Mouse (Mus musculus): ENCODE data around the gene Dusp3. TPM values are rescaled to one million over a fixed set of nuclear protein-coding genes. Genes with fewer than 3 reads are reported as not detected.

The Dusp3 gene
- polyA plus RNA-seq, 1 experiment from 2014 or later = 26.2 TPM

DNA sequence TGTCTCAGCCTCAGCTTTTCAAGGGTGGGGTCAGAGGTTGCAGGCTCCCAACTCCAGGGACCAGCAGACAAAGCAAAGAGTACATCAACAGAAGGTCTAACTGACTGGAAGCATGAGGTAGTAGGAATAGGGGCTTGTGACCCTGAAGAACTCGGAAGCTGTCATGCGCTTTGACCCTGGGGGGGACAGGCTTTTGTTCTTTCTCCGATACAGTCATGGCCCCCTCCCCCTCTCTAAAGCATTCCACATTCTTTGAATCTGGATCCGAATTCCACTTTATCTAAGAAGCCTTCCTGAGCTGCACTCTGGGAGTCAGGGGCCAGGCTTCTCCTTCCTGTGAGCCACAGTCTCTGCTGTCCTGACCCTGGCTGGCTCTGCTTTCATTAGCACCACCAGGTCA lies 54.8 kb downstream of the Dusp3 start:
- no peak overlapping the region for H3K27ac ChIP-seq (replicated peaks)
- H3K4me2 ChIP-seq (replicated peaks) = no peak overlapping the region
- no peaks in the 10 kb centered on the region for H3K9me3 ChIP-seq (replicated peaks)
- WGBS = 41% methylated on average over 4 of the region's 4 CpGs
- H3K9ac ChIP-seq = no peak overlapping the region
- ATAC-seq (ENCODE audit: insufficient number of reproducible peaks, low FRiP score, low TSS enrichment, low read depth) = no peak
- H3K4me3 ChIP-seq (replicated peaks) = no peak overlapping the region
- 0 out of 2 replicates have a peak, but pooled peaks cover 2% of the 10 kb centered on the region for H3K27me3 ChIP-seq
- no peaks in the 10 kb centered on the region for H3K36me3 ChIP-seq
- H3K4me1 ChIP-seq = peaks cover 7% of the 10 kb centered on the region

GRCm38 (mm10) chr11:101928030-101928762 lies 58.6 kb downstream of the Dusp3 start:
- ATAC-seq (ENCODE audit: insufficient number of reproducible peaks, low FRiP score, low TSS enrichment, low read depth) = no peak
- no peaks in the 10 kb centered on the region for H3K27me3 ChIP-seq
- 32% methylated on average over 25 of the region's 25 CpGs for WGBS

DNA sequence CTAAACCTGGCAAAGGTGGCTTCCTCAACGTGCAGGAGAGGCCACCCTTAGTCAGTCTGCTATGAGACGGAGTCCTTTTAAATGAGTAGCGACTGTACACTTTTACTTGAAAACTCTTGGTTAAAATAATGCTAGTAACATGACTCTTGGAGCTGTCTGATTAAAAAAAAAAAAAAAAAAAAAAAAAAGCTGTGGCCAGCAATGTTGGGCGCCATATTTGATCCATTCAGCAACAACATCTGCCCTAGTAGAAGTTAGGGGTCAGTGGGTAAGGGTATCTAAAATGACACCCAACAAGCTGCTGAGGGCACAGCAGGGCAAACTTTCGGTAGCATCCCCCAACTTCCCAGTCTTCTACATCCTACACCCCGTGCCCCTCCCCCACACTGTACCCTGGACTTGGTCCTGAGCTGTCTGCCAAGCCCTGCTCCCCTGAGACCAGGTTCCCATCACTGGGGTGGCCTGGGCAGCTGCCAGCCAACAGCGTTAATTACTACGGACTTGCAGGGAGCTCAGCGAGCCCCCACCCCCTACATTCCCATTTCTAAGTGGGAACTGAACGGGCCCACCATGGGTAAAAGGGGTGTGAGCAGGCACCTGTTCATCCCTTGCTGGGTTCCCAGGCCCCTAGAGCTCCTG lies 59.7 kb downstream of the Dusp3 start:
- Histone ChIP-seq H3K27me3 (no peaks in the 10 kb centered on the region), H3K4me2 (replicated peaks) (no peak overlapping the region), H3K4me1 (no peaks in the 10 kb centered on the region), H3K27ac (replicated peaks) (no peak overlapping the region), H3K9me3 (replicated peaks) (no peaks in the 10 kb centered on the region), H3K9ac (no peak overlapping the region), H3K4me3 (replicated peaks) (no peak overlapping the region), H3K36me3 (no peaks in the 10 kb centered on the region)
- 79% methylated on average over 10 of the region's 10 CpGs for WGBS
- 0 out of 2 replicates have a peak, but pooled peaks have one; percentile 11 for ATAC-seq (ENCODE audit: insufficient number of reproducible peaks, low FRiP score, low TSS enrichment, low read depth)

More at GRCm38 (mm10) chr11:101928030-101928762, 58.6 kb downstream of the Dusp3 start:
- Histone ChIP-seq H3K9ac (no peak overlapping the region), H3K27ac (replicated peaks) (no peak overlapping the region), H3K4me2 (replicated peaks) (no peak overlapping the region), H3K36me3 (no peaks in the 10 kb centered on the region), H3K9me3 (replicated peaks) (no peaks in the 10 kb centered on the region), H3K4me1 (no peaks in the 10 kb centered on the region), H3K4me3 (replicated peaks) (no peak overlapping the region)

GRCm38 (mm10) chr11:101925636-101926035 lies 61.2 kb downstream of the Dusp3 start:
- H3K36me3 ChIP-seq = no peaks in the 10 kb centered on the region
- 59% methylated on average over 6 of the region's 6 CpGs for WGBS
- H3K4me3 ChIP-seq (replicated peaks) = no peak overlapping the region
- peaks cover 11% of the 10 kb centered on the region for H3K4me1 ChIP-seq
- H3K9me3 ChIP-seq (replicated peaks) = no peaks in the 10 kb centered on the region
- no peaks in the 10 kb centered on the region for H3K27me3 ChIP-seq
- H3K27ac ChIP-seq (replicated peaks) = no peak overlapping the region
- H3K9ac ChIP-seq = no peak overlapping the region
- H3K4me2 ChIP-seq (replicated peaks) = no peak overlapping the region
- ATAC-seq (ENCODE audit: insufficient number of reproducible peaks, low FRiP score, low TSS enrichment, low read depth) = no peak

- no peak overlapping the region for H3K4me2 ChIP-seq (replicated peaks)
- peaks cover 13% of the 10 kb centered on the region for H3K4me1 ChIP-seq
- H3K27ac ChIP-seq (replicated peaks) = no peak overlapping the region
- no peak for ATAC-seq (ENCODE audit: insufficient number of reproducible peaks, low FRiP score, low TSS enrichment, low read depth)
- WGBS = 68% methylated on average over 17 of the region's 19 CpGs
- no peaks in the 10 kb centered on the region for H3K36me3 ChIP-seq
- no peaks in the 10 kb centered on the region for H3K9me3 ChIP-seq (replicated peaks)
- H3K27me3 ChIP-seq = peaks cover under 1% of the 10 kb centered on the region; the same call in 1 of the 2 replicates
- H3K4me3 ChIP-seq (replicated peaks) = no peak overlapping the region
- H3K9ac ChIP-seq = no peak overlapping the region
Observed at GRCm38 (mm10) chr11:101924441-101924976, 62.3 kb downstream of the Dusp3 start.

- H3K36me3 ChIP-seq = no peaks in the 10 kb centered on the region
- H3K27me3 ChIP-seq = peaks cover 5% of the 10 kb centered on the region; the same call in 1 of the 2 replicates
- no peak overlapping the region for H3K4me3 ChIP-seq (replicated peaks)
- no peak for ATAC-seq (ENCODE audit: insufficient number of reproducible peaks, low FRiP score, low TSS enrichment, low read depth)
- 82% methylated on average over 6 of the region's 6 CpGs for WGBS
- H3K9me3 ChIP-seq (replicated peaks) = no peaks in the 10 kb centered on the region
- H3K4me2 ChIP-seq (replicated peaks) = no peak overlapping the region
- peaks cover 13% of the 10 kb centered on the region for H3K4me1 ChIP-seq
- no peak overlapping the region for H3K27ac ChIP-seq (replicated peaks)
- H3K9ac ChIP-seq = no peak overlapping the region
Observed at GRCm38 (mm10) chr11:101923988-101924387, 62.8 kb downstream of the Dusp3 start.

GRCm38 (mm10) chr11:101921361-101921952 lies 65.4 kb downstream of the Dusp3 start:
- Histone ChIP-seq H3K4me2 (replicated peaks) (no peak overlapping the region), H3K36me3 (no peaks in the 10 kb centered on the region), H3K27ac (replicated peaks) (peak overlapping the region; percentile 29), H3K27me3 (peaks cover 16% of the 10 kb centered on the region; the same call in 1 of the 2 replicates), H3K4me1 (peaks cover 13% of the 10 kb centered on the region), H3K9ac (no peak overlapping the region), H3K9me3 (replicated peaks) (no peaks in the 10 kb centered on the region), H3K4me3 (replicated peaks) (no peak overlapping the region)
- ATAC-seq (ENCODE audit: insufficient number of reproducible peaks, low FRiP score, low TSS enrichment, low read depth) = 0 out of 2 replicates have a peak, but pooled peaks have one; percentile 26
- WGBS = 49% methylated on average over 12 of the region's 12 CpGs

Other genes with a start within 250 kb of the Dusp3 start
- gene Etv4, start 201.6 kb downstream of the Dusp3 start, polyA plus RNA-seq (2015; fragmentation: Nextera tagmentation; extraction: Ambion mirVana) = 11.1 and 15.1 TPM in 2 replicates
- 11.1 and 12.3 TPM in 2 replicates for gene Meox1, start 92.6 kb downstream of the Dusp3 start, polyA plus RNA-seq (2015; fragmentation: Nextera tagmentation; extraction: Ambion mirVana)
- gene Sost, start 20.0 kb downstream of the Dusp3 start, polyA plus RNA-seq (2015; fragmentation: Nextera tagmentation; extraction: Ambion mirVana) = 0.23 and 0.49 TPM in 2 replicates
- gene Cfap97d1, start 2.7 kb downstream of the Dusp3 start, polyA plus RNA-seq (2015; fragmentation: Nextera tagmentation; extraction: Ambion mirVana) = not detected in 2 replicates
- 5.5 and 6.2 TPM in 2 replicates for gene Mpp3, start 41.4 kb upstream of the Dusp3 start, polyA plus RNA-seq (2015; fragmentation: Nextera tagmentation; extraction: Ambion mirVana)
- gene Cd300lg, start 54.5 kb upstream of the Dusp3 start, polyA plus RNA-seq (2015; fragmentation: Nextera tagmentation; extraction: Ambion mirVana) = 1.5 and 2.1 TPM in 2 replicates
- gene Mpp2, start 101.5 kb upstream of the Dusp3 start, polyA plus RNA-seq (2015; fragmentation: Nextera tagmentation; extraction: Ambion mirVana) = 7.0 and 10.7 TPM in 2 replicates
- not detected in 2 replicates for gene Ppy, start 114.3 kb upstream of the Dusp3 start, polyA plus RNA-seq (2015; fragmentation: Nextera tagmentation; extraction: Ambion mirVana)
- gene Pyy, start 120.8 kb upstream of the Dusp3 start, polyA plus RNA-seq (2015; fragmentation: Nextera tagmentation; extraction: Ambion mirVana) = not detected in 2 replicates
- 0.98 and 1.7 TPM in 2 replicates for gene Nags, start 158.5 kb upstream of the Dusp3 start, polyA plus RNA-seq (2015; fragmentation: Nextera tagmentation; extraction: Ambion mirVana)
- gene Tmem101, start 169.4 kb upstream of the Dusp3 start, polyA plus RNA-seq (2015; fragmentation: Nextera tagmentation; extraction: Ambion mirVana) = 39.4 and 39.9 TPM in 2 replicates
- gene Lsm12, start 198.3 kb upstream of the Dusp3 start, polyA plus RNA-seq (2015; fragmentation: Nextera tagmentation; extraction: Ambion mirVana) = 113 and 128 TPM in 2 replicates
- 29.8 and 31.7 TPM in 2 replicates for gene G6pc3, start 202.6 kb upstream of the Dusp3 start, polyA plus RNA-seq (2015; fragmentation: Nextera tagmentation; extraction: Ambion mirVana)
- gene Hdac5, start 243.2 kb upstream of the Dusp3 start, polyA plus RNA-seq (2015; fragmentation: Nextera tagmentation; extraction: Ambion mirVana) = 105 and 106 TPM in 2 replicates

All from embryonic facial prominence, embryonic 15.5 days (tissue).